Mouse (Mus musculus): ENCODE results near the gene Irgm2. TPM values are rescaled to one million over a fixed set of nuclear protein-coding genes. Genes with fewer than 3 reads are reported as not detected.

The Irgm2 gene
- polyA plus RNA-seq, 1 experiment from 2014 or later = 0.49 TPM

Other genes starting within 250 kb of the Irgm2 start
- 14.1 and 16.3 TPM in 2 replicates for gene Larp1, start 190.6 kb upstream of the Irgm2 start, polyA plus RNA-seq (2015; fragmentation: Nextera tagmentation; extraction: Ambion mirVana)
- 0.15 and 0.19 TPM in 2 replicates for gene Gm12248, start 106.5 kb upstream of the Irgm2 start, polyA plus RNA-seq (2015; fragmentation: Nextera tagmentation; extraction: Ambion mirVana)
- gene Cnot8, start 95.5 kb upstream of the Irgm2 start, polyA plus RNA-seq (2015; fragmentation: Nextera tagmentation; extraction: Ambion mirVana) = 124 and 129 TPM in 2 replicates
- 13.9 and 21.2 TPM in 2 replicates for gene Gemin5, start 31.1 kb upstream of the Irgm2 start, polyA plus RNA-seq (2015; fragmentation: Nextera tagmentation; extraction: Ambion mirVana)
- 119 and 135 TPM in 2 replicates for gene Mrpl22, start 28.0 kb upstream of the Irgm2 start, polyA plus RNA-seq (2015; fragmentation: Nextera tagmentation; extraction: Ambion mirVana)
- 0.83 and 0.94 TPM in 2 replicates for gene Igtp, start 62 bp upstream of the Irgm2 start, polyA plus RNA-seq (2015; fragmentation: Nextera tagmentation; extraction: Ambion mirVana)
- not detected in 2 replicates for gene 4930438A08Rik, start 75.2 kb downstream of the Irgm2 start, polyA plus RNA-seq (2015; fragmentation: Nextera tagmentation; extraction: Ambion mirVana)
- gene Zfp692, start 107.5 kb downstream of the Irgm2 start, polyA plus RNA-seq (2015; fragmentation: Nextera tagmentation; extraction: Ambion mirVana) = 28.9 and 31.4 TPM in 2 replicates
- gene Zfp672, start 130.7 kb downstream of the Irgm2 start, polyA plus RNA-seq (2015; fragmentation: Nextera tagmentation; extraction: Ambion mirVana) = 38.1 and 40.5 TPM in 2 replicates
- gene Sh3bp5l, start 131.1 kb downstream of the Irgm2 start, polyA plus RNA-seq (2015; fragmentation: Nextera tagmentation; extraction: Ambion mirVana) = 43.9 and 48.0 TPM in 2 replicates
- gene Lypd8, start 179.4 kb downstream of the Irgm2 start, polyA plus RNA-seq (2015; fragmentation: Nextera tagmentation; extraction: Ambion mirVana) = 0.31 TPM in 1 of 2 replicates, not detected in the other
- not detected in 2 replicates for gene 1810065E05Rik, start 221.5 kb downstream of the Irgm2 start, polyA plus RNA-seq (2015; fragmentation: Nextera tagmentation; extraction: Ambion mirVana)
- gene Gm12253, start 232.9 kb downstream of the Irgm2 start, polyA plus RNA-seq (2015; fragmentation: Nextera tagmentation; extraction: Ambion mirVana) = not detected in 2 replicates